Comparison of ENCODE assay signal across 26 mouse cellular contexts in genomic region chr8:107036626-107037025, GRCm38 (mm10). TPM values are rescaled to one million over a fixed set of nuclear protein-coding genes. Genes with fewer than 3 reads are reported as not detected.
DNase-seq lines count a peak whose midpoint lies in the region; ATAC-seq lines count a peak whose summit lies in the region.
"Had no signal": no experiment of that assay in that cellular context is flagged by ENCODE, and none has a peak within 500 bp of the region (broad histone marks: within the 10 kb centered on the region; RNA-seq: fewer than 3 reads in every experiment).

No protein-coding gene starts in this region.

- H3K4me1 ChIP-seq in heart, embryonic 15.5 days (replicated peaks), result peaks cover 23% of the 10 kb centered on the region

- H3K27ac ChIP-seq in heart, embryonic 15.5 days, result 0 out of 2 replicates have a peak overlapping the region, but pooled peaks have one; percentile 20
- H3K27ac ChIP-seq: embryonic facial prominence, embryonic 10.5 days; hindbrain, embryonic 12.5 days; liver, embryonic 15.5 days; macrophage; midbrain, embryonic 12.5 days had no signal

- no peaks in the 10 kb centered on the region for H3K27me3 ChIP-seq in heart, embryonic 15.5 days
- H3K27me3 ChIP-seq: hindbrain, embryonic 12.5 days; liver, embryonic 15.5 days; midbrain, embryonic 12.5 days had no signal

- ATAC-seq in heart, embryonic 15.5 days (replicated peaks; ENCODE audit: insufficient number of reproducible peaks, insufficient read depth, low FRiP score, low read depth), result no peak
- ATAC-seq: inflammation-experienced regulatory T-cells, adult 6 months had no signal

- DNase-seq in heart, adult 8-10 months (ENCODE audit: low spot score), result no peak
- DNase-seq in kidney, adult 9 months, result peak; percentile 58
- DNase-seq in kidney, postnatal 4 days, result no peak
- peak; percentile 26 for DNase-seq in ovary, postnatal 36 days (ENCODE audit: low spot score)
- DNase-seq in ovary, postnatal 10 days (ENCODE audit: low spot score), result no peak
- DNase-seq in gastrocnemius, adult 18-20 months (ENCODE audit: low spot score), result no peak
- DNase-seq: cerebellum, adult 9-10 months; thymus, postnatal 14 days had no signal

- WGBS in heart, embryonic 15.5 days, result 78% methylated on average over 8 of the region's 8 CpGs

- H3K36me3 ChIP-seq in heart, embryonic 15.5 days, result peaks cover 41% of the 10 kb centered on the region

- no peak overlapping the region for H3K4me2 ChIP-seq in heart, embryonic 15.5 days
- H3K4me2 ChIP-seq: hindbrain, embryonic 12.5 days; liver, embryonic 15.5 days; midbrain, embryonic 12.5 days had no signal

- no peak overlapping the region for H3K9ac ChIP-seq in heart, embryonic 15.5 days
- H3K9ac ChIP-seq: hindbrain, embryonic 12.5 days; liver, embryonic 15.5 days; midbrain, embryonic 12.5 days had no signal

- H3K4me3 ChIP-seq in heart, embryonic 15.5 days, result no peak overlapping the region
- H3K4me3 ChIP-seq: embryonic facial prominence, embryonic 10.5 days; hindbrain, embryonic 12.5 days; liver, embryonic 15.5 days; midbrain, embryonic 12.5 days had no signal

- no peaks in the 10 kb centered on the region for H3K9me3 ChIP-seq in heart, embryonic 15.5 days (replicated peaks)
- H3K9me3 ChIP-seq: embryonic facial prominence, embryonic 10.5 days; hindbrain, embryonic 12.5 days; liver, embryonic 15.5 days; midbrain, embryonic 12.5 days had no signal

RNA-seq across cellular contexts. Expression of gene Vps4a, which starts 5.6 kb away (rescaled TPM):
- polyA plus RNA-seq in heart, embryonic 15.5 days (2015; fragmentation: Nextera tagmentation; extraction: Ambion mirVana), result 52.8 and 57.3 TPM in 2 replicates
- total RNA-seq in heart, adult 8-10 months (2022), result 10 to 100 TPM; 59.7 to 67.1 (median 62.5) TPM
- 10 to 100 TPM; 62.2 to 71.0 TPM for total RNA-seq in gastrocnemius, adult 18-20 months (2021)

RNA-seq across cellular contexts. Expression of gene Pdf, which starts 11.8 kb away (rescaled TPM):
- polyA plus RNA-seq in heart, embryonic 15.5 days (2015; fragmentation: Nextera tagmentation; extraction: Ambion mirVana), result 42.3 and 49.8 TPM in 2 replicates
- 10 to 100 TPM; 67.1 to 76.1 (median 74.4) TPM for total RNA-seq in heart, adult 8-10 months (2022)
- total RNA-seq in gastrocnemius, adult 18-20 months (2021), result 10 to 100 TPM; 42.5 to 45.4 TPM

RNA-seq across cellular contexts. Expression of gene Cog8, which starts 19.9 kb away (rescaled TPM):
- 25.1 and 28.9 TPM in 2 replicates for polyA plus RNA-seq in heart, embryonic 15.5 days (2015; fragmentation: Nextera tagmentation; extraction: Ambion mirVana)
- 10 to 100 TPM; 16.4 to 20.2 (median 17.7) TPM for total RNA-seq in heart, adult 8-10 months (2022)
- total RNA-seq in gastrocnemius, adult 18-20 months (2021), result 10 to 100 TPM; 18.0 to 18.2 TPM

RNA-seq across cellular contexts. Expression of gene Nip7, which starts 20.1 kb away (rescaled TPM):
- 46.8 and 54.4 TPM in 2 replicates for polyA plus RNA-seq in heart, embryonic 15.5 days (2015; fragmentation: Nextera tagmentation; extraction: Ambion mirVana)
- total RNA-seq in heart, adult 8-10 months (2022), result 10 to 100 TPM; 24.8 to 28.1 (median 26.1) TPM
- total RNA-seq in gastrocnemius, adult 18-20 months (2021), result 10 to 100 TPM; 16.5 to 18.0 TPM

RNA-seq across cellular contexts. Expression of gene Tmed6, which starts 28.8 kb away (rescaled TPM):
- not detected in 2 replicates for polyA plus RNA-seq in heart, embryonic 15.5 days (2015; fragmentation: Nextera tagmentation; extraction: Ambion mirVana)
- total RNA-seq in heart, adult 8-10 months (2022), result not detected
- total RNA-seq in gastrocnemius, adult 18-20 months (2021), result not detected
- total RNA-seq: common myeloid progenitor, adult 5-6 weeks; gastrocnemius, adult 8-10 months; granulocyte monocyte progenitor cell, adult 5-6 weeks; layer of hippocampus, adult 18-20 months; layer of hippocampus, postnatal 25 days; left cerebral cortex, postnatal 14 days; monocyte, adult 5-6 weeks had no signal
- polyA plus RNA-seq: embryonic facial prominence, embryonic 10.5 days; forebrain, embryonic 11.5 days; heart, embryonic 16.5 days; hindbrain, embryonic 12.5 days; limb, embryonic 14.5 days; macrophage; midbrain, embryonic 12.5 days; neural tube, embryonic 11.5 days had no signal

Comparison
In these comparisons a context has a peak if more than half of its experiments do, and no peak if none do; other contexts are left out.
1. DNase-seq: peak in kidney, adult 9 months (single experiment) and ovary, postnatal 36 days (single experiment); none in heart, adult 8-10 months (single experiment), kidney, postnatal 4 days (0 of 2), ovary, postnatal 10 days (single experiment) and gastrocnemius, adult 18-20 months (single experiment).